Mouse (Mus musculus) thymus, adult 18-20 months (tissue): ENCODE results near the gene Vmn1r125.
"Not testable (repeated sequence)": the region's sequence is repeated elsewhere in the genome, so short reads cannot be mapped to it uniquely, and the experiment has no call there.

ENCODE experiments used
- DNase-seq, 2 experiments: peaks; one replicate each; pipeline ENCODE4 v3.0.0; 2022; ENCODE audit warnings: mixed read lengths in 2 of 2

The Vmn1r125 gene

DNA sequence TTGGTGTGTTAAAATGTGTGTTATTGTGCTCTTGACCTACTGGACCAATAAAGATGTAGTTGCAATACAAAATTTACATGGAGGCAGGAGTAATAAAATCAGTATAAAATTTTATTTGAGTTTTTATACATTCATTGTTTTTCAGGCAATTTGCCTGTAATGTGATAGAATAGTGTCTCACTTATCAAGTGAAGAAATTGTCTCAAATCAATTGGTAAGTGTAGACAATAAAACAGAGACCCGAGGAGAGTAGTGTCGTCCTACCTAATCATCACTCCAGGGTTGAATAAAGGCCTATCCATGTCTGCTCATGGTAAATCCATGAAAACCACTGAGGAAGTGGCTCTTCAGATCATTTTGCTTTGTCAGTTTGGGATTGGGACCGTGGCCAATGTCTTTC is at the start of gene Vmn1r125:
Gene Vmn1r125, plus strand, starts transcription at position 301 of the 400 bp plus-strand sequence.
- not testable (repeated sequence) for DNase-seq

DNA sequence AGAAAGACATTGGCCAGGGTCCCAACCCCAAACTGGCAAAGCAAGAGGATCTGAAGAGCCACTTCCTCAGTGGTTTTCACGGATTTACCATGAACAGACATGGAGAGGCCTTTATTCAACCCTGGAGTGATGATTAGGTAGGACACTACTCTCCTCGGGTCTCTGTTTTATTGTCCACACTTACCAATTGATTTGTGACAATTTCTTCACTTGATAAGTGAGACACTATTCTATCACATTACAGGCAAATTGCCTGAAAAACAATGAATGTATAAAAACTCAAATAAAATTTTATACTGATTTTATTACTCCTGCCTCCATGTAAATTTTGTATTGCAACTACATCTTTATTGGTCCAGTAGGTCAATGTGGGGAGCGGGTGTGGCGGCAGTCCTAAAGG is 11.5 kb upstream of the Vmn1r125 start, which contains the start of gene Vmn1r124:
Gene Vmn1r124, minus strand, starts transcription at position 101 of the 400 bp plus-strand sequence.
- not testable (repeated sequence) for DNase-seq

DNA sequence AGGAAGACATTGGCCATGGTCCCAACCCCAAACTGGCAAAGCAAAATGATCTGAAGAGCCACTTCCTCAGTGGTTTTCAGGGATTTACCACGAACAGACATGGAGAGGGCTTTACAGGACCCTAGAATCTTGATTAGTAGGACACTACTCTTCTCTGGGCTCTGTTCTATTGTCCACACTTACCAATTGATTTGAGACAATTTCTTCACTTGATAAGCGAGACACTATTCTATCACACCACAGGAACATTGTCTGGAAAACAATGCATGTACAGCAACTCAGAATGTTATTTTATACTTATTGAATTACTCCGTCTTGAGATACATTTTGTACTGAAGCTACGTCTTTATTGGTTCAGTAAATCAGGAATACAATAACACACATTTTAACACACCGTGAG is 29.4 kb downstream of the Vmn1r125 start, which contains the start of gene Vmn1r126:
Gene Vmn1r126, minus strand, starts transcription at position 101 of the 400 bp plus-strand sequence.
- DNase-seq: not testable (repeated sequence)

DNA sequence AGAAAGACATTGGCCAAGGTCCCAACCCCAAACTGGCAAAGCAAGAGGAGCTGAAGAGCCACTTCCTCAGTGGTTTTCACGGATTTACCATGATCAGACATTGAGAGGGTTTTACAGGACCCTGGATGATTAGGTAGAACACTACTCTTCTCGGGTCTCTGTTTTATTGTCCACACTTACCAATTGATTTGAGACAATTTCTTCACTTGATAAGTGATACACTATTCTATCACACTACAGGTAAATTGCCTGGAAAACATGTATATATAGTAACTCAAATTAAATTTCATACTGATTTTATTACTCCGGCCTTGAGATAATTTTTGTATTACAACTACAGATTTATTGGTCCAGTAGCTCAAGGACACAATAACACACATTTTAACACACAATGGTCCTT is 47.8 kb downstream of the Vmn1r125 start, which contains the start of gene Vmn1r127:
Gene Vmn1r127, minus strand, starts transcription at position 101 of the 400 bp plus-strand sequence.
- DNase-seq: not testable (repeated sequence)
